Mouse (Mus musculus): ENCODE measurements around the gene Fbxo17. TPM values are rescaled to one million over a fixed set of nuclear protein-coding genes. Genes with fewer than 3 reads are reported as not detected.

The Fbxo17 gene
- polyA plus RNA-seq, 1 experiment from 2014 or later: 4.2 TPM

GRCm38 (mm10) chr7:28710962-28711361, 5.6 kb upstream of the Fbxo17 start:
- Histone ChIP-seq H3K27ac (ENCODE audit: low read length) (no peak overlapping the region), H3K9me3 (ENCODE audit: control insufficient read depth, low read length) (no peaks in the 10 kb centered on the region), H3K4me3 (replicated peaks; ENCODE audit: low read length) (no peak overlapping the region), H3K36me3 (ENCODE audit: control insufficient read depth, insufficient read depth) (no peaks in the 10 kb centered on the region), H3K9ac (replicated peaks; ENCODE audit: low read depth, low read length) (no peak overlapping the region), H3K4me2 (ENCODE audit: low read length) (no peak overlapping the region), H3K27me3 (replicated peaks; ENCODE audit: control insufficient read depth, insufficient read depth, low read length) (no peaks in the 10 kb centered on the region), H3K4me1 (replicated peaks; ENCODE audit: control insufficient read depth, insufficient read depth, low read length) (no peaks in the 10 kb centered on the region)
- ATAC-seq: no peak
- WGBS: 64% methylated on average over 3 of the region's 3 CpGs

- H3K4me3 ChIP-seq (replicated peaks; ENCODE audit: low read length): no peak overlapping the region
- H3K4me2 ChIP-seq (ENCODE audit: low read length): no peak overlapping the region
- H3K36me3 ChIP-seq (ENCODE audit: control insufficient read depth, insufficient read depth): no peaks in the 10 kb centered on the region
- 82% methylated on average over 5 of the region's 5 CpGs for WGBS
- no peak overlapping the region for H3K27ac ChIP-seq (ENCODE audit: low read length)
- H3K4me1 ChIP-seq (replicated peaks; ENCODE audit: control insufficient read depth, insufficient read depth, low read length): peaks cover 10% of the 10 kb centered on the region
- no peaks in the 10 kb centered on the region for H3K9me3 ChIP-seq (ENCODE audit: control insufficient read depth, low read length)
- H3K27me3 ChIP-seq (replicated peaks; ENCODE audit: control insufficient read depth, insufficient read depth, low read length): no peaks in the 10 kb centered on the region
- H3K9ac ChIP-seq (replicated peaks; ENCODE audit: low read depth, low read length): no peak overlapping the region
- ATAC-seq: no peak
Observed at GRCm38 (mm10) chr7:28714667-28715066, 1.9 kb upstream of the Fbxo17 start.

- peaks cover 10% of the 10 kb centered on the region for H3K4me1 ChIP-seq (replicated peaks; ENCODE audit: control insufficient read depth, insufficient read depth, low read length)
- H3K27me3 ChIP-seq (replicated peaks; ENCODE audit: control insufficient read depth, insufficient read depth, low read length): no peaks in the 10 kb centered on the region
- no peak overlapping the region for H3K9ac ChIP-seq (replicated peaks; ENCODE audit: low read depth, low read length)
- ATAC-seq: no peak
- H3K36me3 ChIP-seq (ENCODE audit: control insufficient read depth, insufficient read depth): no peaks in the 10 kb centered on the region
- H3K27ac ChIP-seq (ENCODE audit: low read length): no peak overlapping the region
- H3K4me3 ChIP-seq (replicated peaks; ENCODE audit: low read length): no peak overlapping the region
- no peaks in the 10 kb centered on the region for H3K9me3 ChIP-seq (ENCODE audit: control insufficient read depth, low read length)
- no peak overlapping the region for H3K4me2 ChIP-seq (ENCODE audit: low read length)
- 97% methylated on average over 2 of the region's 2 CpGs for WGBS
Observed at GRCm38 (mm10) chr7:28715598-28715997, 1.0 kb upstream of the Fbxo17 start.

GRCm38 (mm10) chr7:28717726-28718125, 1.1 kb downstream of the Fbxo17 start:
- Histone ChIP-seq H3K27ac (ENCODE audit: low read length) (no peak overlapping the region), H3K9me3 (ENCODE audit: control insufficient read depth, low read length) (no peaks in the 10 kb centered on the region), H3K9ac (replicated peaks; ENCODE audit: low read depth, low read length) (no peak overlapping the region), H3K27me3 (replicated peaks; ENCODE audit: control insufficient read depth, insufficient read depth, low read length) (no peaks in the 10 kb centered on the region), H3K4me3 (replicated peaks; ENCODE audit: low read length) (no peak overlapping the region), H3K4me2 (ENCODE audit: low read length) (no peak overlapping the region), H3K4me1 (replicated peaks; ENCODE audit: control insufficient read depth, insufficient read depth, low read length) (peaks cover 10% of the 10 kb centered on the region), H3K36me3 (ENCODE audit: control insufficient read depth, insufficient read depth) (no peaks in the 10 kb centered on the region)
- WGBS: 87% methylated on average over 10 of the region's 10 CpGs
- no peak for ATAC-seq

GRCm38 (mm10) chr7:28719159-28719558, 2.6 kb downstream of the Fbxo17 start:
- no peaks in the 10 kb centered on the region for H3K27me3 ChIP-seq (replicated peaks; ENCODE audit: control insufficient read depth, insufficient read depth, low read length)

GRCm38 (mm10) chr7:28719650-28720049, 3.0 kb downstream of the Fbxo17 start:
- no peak overlapping the region for H3K27ac ChIP-seq (ENCODE audit: low read length)
- no peak for ATAC-seq
- no peaks in the 10 kb centered on the region for H3K9me3 ChIP-seq (ENCODE audit: control insufficient read depth, low read length)
- no peak overlapping the region for H3K9ac ChIP-seq (replicated peaks; ENCODE audit: low read depth, low read length)
- no peaks in the 10 kb centered on the region for H3K27me3 ChIP-seq (replicated peaks; ENCODE audit: control insufficient read depth, insufficient read depth, low read length)
- no peaks in the 10 kb centered on the region for H3K36me3 ChIP-seq (ENCODE audit: control insufficient read depth, insufficient read depth)
- H3K4me1 ChIP-seq (replicated peaks; ENCODE audit: control insufficient read depth, insufficient read depth, low read length): peaks cover 10% of the 10 kb centered on the region
- WGBS: 87% methylated on average over 2 of the region's 2 CpGs
- H3K4me2 ChIP-seq (ENCODE audit: low read length): no peak overlapping the region
- H3K4me3 ChIP-seq (replicated peaks; ENCODE audit: low read length): no peak overlapping the region

More at GRCm38 (mm10) chr7:28719159-28719558, 2.6 kb downstream of the Fbxo17 start:
- Histone ChIP-seq H3K9ac (replicated peaks; ENCODE audit: low read depth, low read length) (no peak overlapping the region), H3K9me3 (ENCODE audit: control insufficient read depth, low read length) (no peaks in the 10 kb centered on the region), H3K36me3 (ENCODE audit: control insufficient read depth, insufficient read depth) (no peaks in the 10 kb centered on the region), H3K4me2 (ENCODE audit: low read length) (no peak overlapping the region), H3K27ac (ENCODE audit: low read length) (no peak overlapping the region), H3K4me3 (replicated peaks; ENCODE audit: low read length) (no peak overlapping the region), H3K4me1 (replicated peaks; ENCODE audit: control insufficient read depth, insufficient read depth, low read length) (peaks cover 10% of the 10 kb centered on the region)
- no peak for ATAC-seq
- WGBS: 70% methylated on average over 4 of the region's 4 CpGs

GRCm38 (mm10) chr7:28720753-28721537, 4.3 kb downstream of the Fbxo17 start:
- no peak for ATAC-seq
- Histone ChIP-seq H3K4me1 (replicated peaks; ENCODE audit: control insufficient read depth, insufficient read depth, low read length) (peaks cover 10% of the 10 kb centered on the region), H3K27ac (ENCODE audit: low read length) (no peak overlapping the region), H3K4me3 (replicated peaks; ENCODE audit: low read length) (no peak overlapping the region), H3K36me3 (ENCODE audit: control insufficient read depth, insufficient read depth) (no peaks in the 10 kb centered on the region), H3K27me3 (replicated peaks; ENCODE audit: control insufficient read depth, insufficient read depth, low read length) (no peaks in the 10 kb centered on the region), H3K4me2 (ENCODE audit: low read length) (no peak overlapping the region), H3K9me3 (ENCODE audit: control insufficient read depth, low read length) (no peaks in the 10 kb centered on the region), H3K9ac (replicated peaks; ENCODE audit: low read depth, low read length) (no peak overlapping the region)
- 82% methylated on average over 3 of the region's 3 CpGs for WGBS

GRCm38 (mm10) chr7:28722079-28722478, 5.5 kb downstream of the Fbxo17 start:
- no peak overlapping the region for H3K4me2 ChIP-seq (ENCODE audit: low read length)
- no peaks in the 10 kb centered on the region for H3K9me3 ChIP-seq (ENCODE audit: control insufficient read depth, low read length)
- H3K9ac ChIP-seq (replicated peaks; ENCODE audit: low read depth, low read length): no peak overlapping the region
- H3K27me3 ChIP-seq (replicated peaks; ENCODE audit: control insufficient read depth, insufficient read depth, low read length): no peaks in the 10 kb centered on the region
- H3K27ac ChIP-seq (ENCODE audit: low read length): no peak overlapping the region
- ATAC-seq: no peak
- H3K4me1 ChIP-seq (replicated peaks; ENCODE audit: control insufficient read depth, insufficient read depth, low read length): no peaks in the 10 kb centered on the region; the same call in 1 of the 2 replicates
- H3K36me3 ChIP-seq (ENCODE audit: control insufficient read depth, insufficient read depth): no peaks in the 10 kb centered on the region
- no peak overlapping the region for H3K4me3 ChIP-seq (replicated peaks; ENCODE audit: low read length)
- 97% methylated on average over 7 of the region's 7 CpGs for WGBS

GRCm38 (mm10) chr7:28724613-28725012, 8.0 kb downstream of the Fbxo17 start:
- no peaks in the 10 kb centered on the region for H3K27me3 ChIP-seq (replicated peaks; ENCODE audit: control insufficient read depth, insufficient read depth, low read length)
- no peak overlapping the region for H3K4me2 ChIP-seq (ENCODE audit: low read length)
- 100% methylated on average over 2 of the region's 2 CpGs for WGBS
- no peak overlapping the region for H3K27ac ChIP-seq (ENCODE audit: low read length)
- no peaks in the 10 kb centered on the region for H3K36me3 ChIP-seq (ENCODE audit: control insufficient read depth, insufficient read depth)
- no peak for ATAC-seq
- H3K9ac ChIP-seq (replicated peaks; ENCODE audit: low read depth, low read length): no peak overlapping the region
- no peak overlapping the region for H3K4me3 ChIP-seq (replicated peaks; ENCODE audit: low read length)
- H3K9me3 ChIP-seq (ENCODE audit: control insufficient read depth, low read length): no peaks in the 10 kb centered on the region
- no peaks in the 10 kb centered on the region; the same call in 1 of the 2 replicates for H3K4me1 ChIP-seq (replicated peaks; ENCODE audit: control insufficient read depth, insufficient read depth, low read length)

All from forebrain, embryonic 16.5 days (tissue).